Mouse (Mus musculus) heart, postnatal 36 days (tissue): ENCODE measurements around the gene Trpm7. TPM values are rescaled to one million over a fixed set of nuclear protein-coding genes. Genes with fewer than 3 reads are reported as not detected.
A peak's percentile ranks its signal among the peaks of the same experiment; 100 is the strongest.

Source experiments
- DNase-seq, 2 experiments: peaks; one replicate each; pipeline ENCODE4 v3.0.0; 2021 to 2022
- intact Hi-C: fragments of 180-260 bp; cut with DNase I; formaldehyde crosslinking; loops from one replicate; pipeline ENCODE4 v1.15.1; 2025
- total RNA-seq, 2 experiments: library from RNA; stranded (reverse); gene quantifications; 2 replicates each; pipeline ENCODE4 v1.2.3; 2021

Trpm7 gene
- total RNA-seq, 2 experiments from 2014 or later = 27.7 to 38.4 TPM

DNA sequence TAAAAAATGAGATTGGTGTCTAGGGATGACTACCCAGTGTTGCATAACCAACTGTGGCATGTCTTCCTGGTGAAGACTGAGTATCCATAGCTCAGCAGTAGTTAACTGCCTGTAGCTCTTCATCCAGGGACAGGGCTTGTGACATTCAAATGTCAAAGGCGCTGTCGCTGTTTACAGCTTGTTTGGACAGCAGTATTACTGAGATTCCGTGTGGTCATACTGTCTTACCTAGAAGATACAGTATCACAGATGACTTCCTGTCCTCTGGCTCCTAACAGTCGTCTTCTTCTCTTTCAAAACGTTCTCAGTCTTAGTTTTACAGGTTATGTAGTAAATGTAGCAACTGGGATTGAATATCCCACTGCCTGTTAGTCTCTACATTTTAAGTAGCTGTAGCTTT is 37.2 kb downstream of the Trpm7 start:
- no peak for DNase-seq
- intact Hi-C loops = no loop called here

DNA sequence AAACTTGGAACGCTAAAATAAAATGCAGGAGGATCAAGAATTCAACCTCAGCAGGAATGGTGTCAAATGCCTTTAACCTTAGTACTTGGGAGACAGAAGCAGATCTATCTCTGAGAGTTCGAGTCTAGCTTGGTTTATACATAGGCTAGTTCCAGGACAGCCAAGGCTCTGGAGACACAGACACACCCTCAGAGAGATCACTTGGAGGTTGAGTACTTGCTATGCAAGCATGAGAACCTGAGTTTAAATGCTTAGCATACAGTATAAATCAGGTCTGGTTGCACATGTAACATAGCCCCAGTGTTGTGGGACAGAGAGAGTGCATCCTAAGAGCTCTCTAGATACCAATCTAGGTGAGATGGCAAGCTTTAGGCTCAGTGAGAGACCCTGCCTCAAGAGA is 58.6 kb downstream of the Trpm7 start:
- intact Hi-C loops = no loop called here
- DNase-seq = no peak

DNA sequence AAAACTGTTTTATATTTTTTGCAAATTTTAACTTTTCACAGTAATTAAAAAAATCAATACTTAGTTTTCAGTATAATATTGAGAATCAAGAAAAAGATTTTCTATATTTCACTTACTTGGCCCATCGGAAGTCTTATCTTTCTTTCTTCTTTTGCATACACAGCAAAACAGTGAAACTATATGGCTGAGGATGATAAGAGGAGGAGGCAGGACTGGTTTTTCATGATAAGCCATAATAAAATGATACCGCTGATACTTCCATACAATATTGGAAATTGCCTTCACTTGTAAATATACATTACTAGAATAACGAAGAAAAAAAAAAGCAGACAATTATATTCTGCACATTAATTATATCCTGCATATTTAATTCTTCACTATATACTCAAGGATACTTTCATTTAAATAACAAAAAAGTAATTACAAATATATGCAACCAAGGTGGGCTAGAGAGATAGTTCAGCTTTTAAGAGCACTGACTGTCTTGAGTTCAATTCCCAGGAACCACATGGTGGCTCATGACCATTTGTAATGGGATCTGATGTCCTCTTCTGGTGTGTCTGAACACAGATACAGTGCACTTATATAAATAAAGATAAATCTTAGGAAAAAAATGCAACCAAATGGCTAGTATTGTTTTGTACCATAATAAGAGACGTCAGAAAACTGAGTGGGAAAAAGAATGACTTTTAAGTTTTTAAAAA is 59.2 kb downstream of the Trpm7 start:
- intact Hi-C loops = no loop called here
- no peak for DNase-seq

DNA sequence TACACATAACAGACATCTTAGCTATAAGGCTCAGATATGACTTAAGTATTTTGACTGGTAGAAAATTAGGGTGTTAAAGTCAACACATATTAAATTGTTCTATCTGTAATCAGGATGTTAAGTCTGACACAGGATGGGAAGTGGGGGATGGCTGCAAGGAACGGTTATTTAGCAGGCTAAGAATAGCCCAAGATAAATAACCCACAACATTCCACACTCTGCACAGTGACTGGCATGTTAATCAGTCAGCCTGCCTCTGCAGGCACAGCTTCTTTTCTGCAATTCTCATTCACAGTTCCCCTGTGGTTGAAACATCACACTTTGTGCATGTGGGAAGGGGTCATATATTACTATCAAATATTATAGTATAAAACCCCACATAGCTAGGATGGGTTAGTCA is 60.2 kb downstream of the Trpm7 start:
- DNase-seq = no peak
- intact Hi-C loops = no loop called here

DNA sequence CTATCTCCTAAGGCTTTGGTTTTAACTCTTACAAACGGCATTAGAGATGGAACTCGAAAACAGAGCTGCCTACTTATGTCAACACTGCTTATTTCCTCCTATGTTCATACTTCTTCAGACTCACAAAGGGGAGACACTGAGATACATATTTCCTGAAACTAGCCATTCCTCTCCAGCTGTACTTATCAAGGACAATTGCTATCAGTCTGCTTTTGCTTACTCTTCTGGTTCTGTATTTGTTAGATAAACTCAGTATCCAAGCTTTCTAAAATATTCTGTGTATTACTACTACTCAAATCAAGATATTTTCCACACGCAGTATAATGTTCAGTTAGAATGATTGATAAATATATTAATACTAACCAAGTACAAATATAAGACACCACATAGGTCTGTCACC is 74.0 kb downstream of the Trpm7 start:
- intact Hi-C loops = no loop called here
- no peak for DNase-seq

DNA sequence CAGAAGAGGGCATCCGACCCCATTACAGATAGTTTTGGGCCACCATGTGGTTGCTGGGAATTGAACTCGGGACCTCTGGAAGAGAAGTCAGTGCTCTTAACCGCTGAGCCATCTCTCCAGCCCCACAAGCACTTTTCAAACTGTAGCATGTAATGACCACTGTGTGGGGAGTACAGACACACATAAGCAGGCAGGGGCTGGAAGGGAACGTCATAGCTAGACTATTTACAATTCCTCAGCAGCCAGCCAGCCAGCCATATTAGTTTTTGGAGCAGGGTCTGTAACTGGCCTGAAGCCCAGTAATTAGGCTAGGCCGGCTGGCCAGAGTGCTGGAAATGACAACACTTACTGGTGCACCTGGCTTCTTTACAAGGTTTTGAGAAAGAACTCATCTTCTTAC is 77.6 kb downstream of the Trpm7 start:
- intact Hi-C loops = loop anchor here (10.0 kb wide), 1 partner anchor 196 kb away; no protein-coding TSS in a partner anchor
- DNase-seq = no peak

DNA sequence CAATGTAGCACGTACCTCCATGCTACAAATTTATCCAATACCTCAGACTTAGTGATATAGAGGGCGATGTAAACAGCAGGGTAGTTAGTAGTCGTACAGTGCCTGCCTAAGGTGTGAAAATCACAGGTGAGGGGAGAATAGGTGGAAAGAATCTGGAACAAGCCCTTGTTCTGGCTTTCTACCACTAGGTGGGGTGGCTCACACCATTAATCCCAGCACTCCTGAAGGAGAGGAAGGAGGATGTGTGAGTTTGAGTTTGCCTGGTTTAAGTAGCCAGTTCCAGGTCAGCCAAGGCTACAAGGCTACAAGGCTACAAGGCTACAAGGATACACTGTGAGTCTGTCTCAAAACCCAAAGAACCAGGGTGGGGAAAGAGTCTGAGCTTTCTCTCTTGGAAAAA is 80.3 kb downstream of the Trpm7 start:
- intact Hi-C loops = loop anchor here (10.0 kb wide), 1 partner anchor 199 kb away; no protein-coding TSS in a partner anchor
- DNase-seq = no peak

DNA sequence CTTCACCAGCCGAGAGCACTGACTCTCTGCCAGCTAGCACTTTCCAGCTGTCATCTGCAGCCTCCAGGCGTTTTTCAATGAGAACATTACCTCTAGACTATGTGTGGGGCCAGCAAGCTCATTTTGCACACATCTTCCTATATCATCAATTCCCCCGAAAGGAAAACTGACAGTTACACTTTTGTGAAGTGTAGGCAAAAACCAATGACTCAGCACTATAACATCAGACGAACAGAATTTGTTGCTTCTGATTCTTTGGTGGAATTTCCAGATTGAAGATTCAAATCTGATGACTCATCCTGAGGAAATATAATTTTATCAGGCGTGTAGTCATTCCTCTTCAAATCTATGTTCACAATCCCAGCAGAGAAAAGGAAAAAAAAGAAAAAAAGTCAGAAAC is 83.4 kb downstream of the Trpm7 start:
- DNase-seq = no peak
- intact Hi-C loops = loop anchor here (10.0 kb wide), 1 partner anchor 202 kb away; no protein-coding TSS in a partner anchor

DNA sequence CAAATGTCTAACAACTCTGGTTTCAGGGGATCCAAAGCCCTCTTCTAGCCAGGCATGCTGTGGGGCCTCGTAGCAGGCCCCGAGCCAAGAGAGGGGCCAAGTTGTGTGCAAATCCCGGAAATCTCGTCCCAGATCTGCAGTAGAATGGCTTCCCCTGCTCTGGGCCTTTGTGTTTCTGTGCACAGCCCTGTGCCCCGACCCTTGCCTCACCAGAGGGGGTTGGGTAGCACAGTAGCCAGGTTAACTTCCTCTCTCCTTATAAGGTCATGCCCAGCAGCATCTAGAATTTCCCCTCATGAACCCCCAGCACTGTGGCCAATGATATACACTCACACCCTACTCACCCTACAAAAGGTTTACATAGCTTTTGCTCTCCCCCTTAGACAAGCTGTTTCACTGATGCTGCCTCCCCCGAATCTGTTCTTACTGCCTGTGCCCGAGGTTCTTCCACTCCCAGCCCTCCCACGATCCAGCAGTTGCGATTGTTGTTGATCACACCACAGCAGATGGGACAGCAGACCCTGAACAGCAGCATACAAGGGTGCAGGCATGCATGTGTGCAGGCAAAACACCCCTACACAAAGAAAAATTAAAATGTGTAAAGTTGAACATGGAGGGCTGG is 88.2 kb downstream of the Trpm7 start:
- no peak for DNase-seq
- intact Hi-C loops = no loop called here

DNA sequence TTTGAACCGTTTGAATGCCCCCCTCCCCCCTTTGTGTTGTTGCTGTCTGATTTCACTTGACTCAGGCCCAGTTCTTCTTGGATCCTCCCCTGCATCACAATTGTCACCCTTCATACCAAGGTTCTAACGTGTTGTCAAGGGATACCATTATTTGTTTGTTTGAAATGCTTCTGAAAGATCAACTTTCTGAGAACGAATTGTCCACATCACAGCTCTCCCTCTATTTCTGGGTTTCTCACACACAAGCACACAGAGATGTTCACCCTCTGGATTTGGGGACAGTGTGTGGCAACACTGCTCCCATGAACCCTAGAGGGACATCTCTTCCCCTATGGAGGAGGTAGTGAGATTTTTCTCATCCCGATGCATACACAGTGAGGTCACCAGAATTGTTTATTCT is 92.7 kb downstream of the Trpm7 start, which contains the start of gene Usp50:
Usp50 (minus strand) TSS at position 101 of the 400 bp plus-strand sequence.
- intact Hi-C loops = loop anchor here (5.0 kb wide), 1 partner anchor 191 kb away; no protein-coding TSS in a partner anchor

DNA sequence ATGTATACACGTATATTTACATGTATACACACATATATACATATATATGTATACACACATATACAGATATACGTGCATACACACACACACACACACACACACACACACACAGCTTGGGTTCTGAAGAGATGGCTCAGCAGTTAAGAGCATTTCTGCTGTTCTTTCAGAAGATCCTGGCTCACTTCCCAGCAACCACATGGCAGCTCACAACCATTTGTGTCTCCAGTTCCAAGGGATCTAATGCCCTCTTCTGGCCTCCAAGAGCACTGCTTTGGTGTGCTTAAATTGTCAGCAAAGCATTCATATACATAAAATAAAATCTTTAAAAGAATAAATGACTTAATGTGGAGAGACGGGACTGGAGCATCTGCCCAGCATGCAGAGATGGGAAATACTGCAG is 93.6 kb downstream of the Trpm7 start:
- DNase-seq = peak; percentile 28 to 49
- intact Hi-C loops = loop anchor here (5.0 kb wide), 1 partner anchor 190 kb away; no protein-coding TSS in a partner anchor

More for the DNA sequence above, 92.7 kb downstream of the Trpm7 start, which contains the start of gene Usp50:
- DNase-seq = no peak

DNA sequence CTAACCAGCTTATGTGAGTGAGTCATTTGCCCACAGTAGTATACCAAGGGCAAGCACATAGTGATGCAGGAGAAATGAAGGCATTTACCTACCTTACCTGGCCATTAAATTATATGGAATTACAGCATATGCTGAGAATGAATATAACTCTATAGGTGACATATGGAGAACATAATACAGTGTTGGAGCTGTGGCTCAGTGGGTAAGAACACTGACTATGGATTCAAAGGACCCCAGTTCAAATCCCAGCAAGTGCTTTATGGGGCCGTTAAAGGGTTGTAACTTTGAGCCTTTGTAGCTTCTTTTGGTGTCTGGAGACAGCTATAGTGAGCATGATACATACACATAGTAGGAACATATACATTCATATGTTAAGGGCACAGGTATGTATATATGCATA is 94.6 kb downstream of the Trpm7 start:
- intact Hi-C loops = loop anchor here (5.0 kb wide), 1 partner anchor 189 kb away; no protein-coding TSS in a partner anchor
- no peak for DNase-seq

DNA sequence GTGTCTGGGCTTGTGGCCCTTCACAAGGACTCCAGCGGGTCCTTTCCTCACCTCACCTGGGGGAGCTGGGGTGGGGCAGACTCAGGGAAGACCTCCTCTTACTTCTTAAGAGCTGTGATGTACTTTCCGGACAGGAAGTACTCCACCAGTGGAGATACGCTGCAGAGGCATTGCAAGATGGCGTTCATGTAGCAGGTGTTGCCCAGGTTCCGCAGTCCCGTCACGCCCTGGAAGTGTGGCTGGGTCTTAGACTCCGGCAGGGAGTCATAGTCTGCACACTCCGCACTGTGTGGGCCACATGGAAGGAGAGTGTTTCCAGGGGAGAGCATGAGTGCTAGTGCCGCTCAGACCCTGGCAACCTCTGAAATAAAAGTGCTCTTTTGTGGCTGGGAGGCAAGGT is 95.7 kb downstream of the Trpm7 start:
- no peak for DNase-seq
- intact Hi-C loops = loop anchor here (5.0 kb wide), 1 partner anchor 188 kb away; no protein-coding TSS in a partner anchor

DNA sequence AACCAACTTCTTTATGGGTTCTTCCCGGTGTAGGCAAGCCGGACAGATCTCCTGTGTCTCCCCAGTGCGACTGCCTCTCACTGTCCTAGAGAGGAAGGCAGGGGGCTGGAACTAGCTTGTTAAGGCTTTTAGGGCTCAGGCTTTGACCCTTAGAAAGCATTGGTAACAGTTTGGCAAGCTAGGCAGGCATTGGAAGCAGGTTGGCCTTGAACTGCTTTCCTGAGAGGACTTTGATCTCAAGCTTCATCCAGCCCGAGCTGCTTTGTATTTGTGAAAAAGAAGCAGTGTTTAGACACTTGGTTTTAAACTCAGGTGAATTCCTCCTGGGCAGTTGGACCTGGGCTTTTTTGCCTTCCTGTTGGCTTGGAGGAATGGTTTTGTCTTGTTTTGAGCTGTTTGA is 97.2 kb downstream of the Trpm7 start:
- DNase-seq = no peak
- intact Hi-C loops = no loop called here

DNA sequence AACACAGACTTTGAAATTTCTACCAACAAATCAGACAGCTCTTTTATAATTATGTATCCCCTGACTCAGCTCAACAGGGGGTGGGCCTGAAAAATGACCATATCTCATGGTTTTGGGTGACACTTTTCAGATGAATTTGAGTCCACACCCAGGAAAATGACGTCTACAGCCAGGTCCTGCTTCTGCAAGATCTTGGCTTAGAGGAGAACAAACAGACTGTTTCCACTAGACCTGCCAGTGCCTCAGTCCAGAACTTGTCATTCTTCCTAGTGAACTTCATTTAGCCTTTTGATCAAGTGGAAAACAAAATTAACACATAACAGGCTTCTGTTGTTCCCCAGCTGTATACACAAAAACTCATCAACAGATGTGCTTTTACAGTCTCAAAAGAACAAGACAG is 99.6 kb downstream of the Trpm7 start:
- no peak for DNase-seq
- intact Hi-C loops = no loop called here

DNA sequence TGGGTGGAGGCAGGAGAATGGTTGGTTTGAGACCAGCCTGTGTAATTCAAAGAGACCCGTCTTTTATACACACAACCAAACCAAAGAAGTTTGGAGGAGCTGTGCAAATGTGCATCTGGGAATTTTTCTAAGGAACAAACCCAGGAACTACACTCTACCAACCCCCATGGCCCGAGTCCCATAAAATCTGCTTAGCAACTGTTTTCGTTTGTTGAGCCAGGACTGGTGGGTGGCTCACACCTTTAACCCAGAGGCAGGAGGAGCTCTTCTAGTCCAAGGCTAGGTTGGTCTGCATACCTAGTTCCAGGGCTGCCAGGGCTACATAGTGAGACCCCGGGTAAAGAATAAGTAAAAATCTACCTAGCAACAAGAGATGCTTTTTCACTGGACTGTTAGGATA is 100.1 kb downstream of the Trpm7 start:
- intact Hi-C loops = no loop called here
- no peak for DNase-seq

DNA sequence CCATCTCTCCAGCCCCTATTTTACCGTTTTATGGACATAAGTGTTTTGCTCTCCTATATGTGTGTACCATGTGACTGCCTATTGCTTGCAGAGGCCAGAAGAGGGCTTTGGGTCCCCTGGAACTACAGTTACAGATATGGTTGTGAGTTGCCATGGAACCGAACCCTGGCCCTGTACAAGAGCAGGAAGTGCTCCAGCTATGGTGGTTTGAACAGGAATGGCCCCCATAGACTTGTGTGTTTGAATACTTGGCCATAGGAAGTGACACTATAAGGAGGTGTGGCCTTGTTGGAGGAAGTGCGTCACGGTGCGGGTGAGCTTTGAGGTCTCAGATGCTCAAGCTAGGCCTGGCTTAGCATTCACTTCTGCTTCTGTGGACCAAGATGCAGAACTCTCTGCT is 103.8 kb downstream of the Trpm7 start:
- DNase-seq = no peak
- intact Hi-C loops = no loop called here

DNA sequence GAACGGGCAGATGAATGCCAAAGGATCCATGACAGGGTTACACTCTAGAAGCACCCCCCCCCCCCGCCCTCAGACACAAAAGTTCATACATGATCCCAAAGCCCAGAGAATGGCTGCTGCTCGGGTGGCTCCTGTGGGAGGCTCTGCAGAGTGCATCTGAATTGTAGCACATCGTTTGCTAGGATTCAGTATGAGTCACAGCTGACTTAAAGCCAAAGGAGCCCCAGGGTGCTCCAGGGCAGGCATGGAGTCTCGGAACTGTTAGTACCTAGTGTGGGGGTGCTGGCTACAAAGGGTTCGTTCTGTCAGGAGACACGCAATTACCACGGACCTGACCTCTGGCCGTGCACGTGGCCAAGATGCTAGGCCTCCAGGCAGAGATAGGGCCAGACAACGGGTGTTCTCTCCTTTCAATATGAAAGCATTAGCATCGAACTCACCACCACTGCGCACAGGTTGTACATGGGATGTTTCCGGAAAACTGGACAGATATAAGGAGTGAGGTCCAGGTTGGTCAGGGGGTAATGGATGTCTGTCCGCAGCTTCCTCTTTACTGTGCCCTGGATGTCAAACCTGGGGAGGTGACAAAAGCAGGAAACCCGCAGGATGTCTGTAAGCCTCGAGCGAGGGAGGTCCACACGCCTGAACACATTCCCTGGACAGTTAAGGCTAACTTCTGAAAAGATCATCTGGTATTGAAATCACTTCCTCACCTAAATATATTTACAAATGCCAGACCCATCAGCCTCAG is 106.4 kb downstream of the Trpm7 start:
- no peak for DNase-seq
- intact Hi-C loops = no loop called here

DNA sequence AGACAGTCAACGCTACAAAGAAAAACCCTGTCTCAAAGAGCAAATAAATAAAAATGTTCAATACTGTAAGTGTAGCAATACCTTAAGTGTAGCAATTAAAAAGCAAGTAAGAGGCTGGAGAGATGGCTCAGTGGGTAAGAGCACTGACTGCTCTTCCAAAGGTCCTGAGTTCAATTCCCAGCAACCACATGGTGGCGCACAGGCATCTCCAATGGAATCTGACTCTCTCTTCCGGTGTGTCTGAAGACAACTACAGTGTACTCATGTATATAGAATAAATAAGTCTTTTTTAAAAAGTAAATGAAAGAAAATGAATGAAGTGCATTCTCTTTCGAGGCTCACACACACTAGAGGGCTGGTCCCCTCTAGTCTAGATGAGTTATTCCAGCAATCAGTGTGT is 107.8 kb downstream of the Trpm7 start:
- no peak for DNase-seq
- intact Hi-C loops = no loop called here

DNA sequence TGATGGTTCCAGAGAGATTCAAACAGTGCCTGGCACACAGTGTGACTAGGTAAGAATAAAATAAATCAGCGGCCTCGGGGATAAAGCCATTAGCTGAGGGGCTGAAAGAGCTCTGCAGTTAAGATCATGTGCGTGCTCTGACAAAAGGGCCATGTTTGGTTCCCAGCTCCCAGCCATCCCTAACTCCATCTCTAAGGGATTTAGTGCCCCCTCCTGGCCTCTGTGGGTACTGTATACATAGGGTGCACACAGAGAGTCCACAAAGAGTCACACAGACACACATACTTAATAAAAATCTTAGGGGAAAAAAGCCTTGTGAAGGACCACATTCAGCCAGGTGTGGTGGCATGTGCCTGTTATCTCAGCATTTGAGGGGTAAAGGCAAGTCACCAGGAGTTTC is 108.4 kb downstream of the Trpm7 start:
- intact Hi-C loops = no loop called here
- no peak for DNase-seq

DNA sequence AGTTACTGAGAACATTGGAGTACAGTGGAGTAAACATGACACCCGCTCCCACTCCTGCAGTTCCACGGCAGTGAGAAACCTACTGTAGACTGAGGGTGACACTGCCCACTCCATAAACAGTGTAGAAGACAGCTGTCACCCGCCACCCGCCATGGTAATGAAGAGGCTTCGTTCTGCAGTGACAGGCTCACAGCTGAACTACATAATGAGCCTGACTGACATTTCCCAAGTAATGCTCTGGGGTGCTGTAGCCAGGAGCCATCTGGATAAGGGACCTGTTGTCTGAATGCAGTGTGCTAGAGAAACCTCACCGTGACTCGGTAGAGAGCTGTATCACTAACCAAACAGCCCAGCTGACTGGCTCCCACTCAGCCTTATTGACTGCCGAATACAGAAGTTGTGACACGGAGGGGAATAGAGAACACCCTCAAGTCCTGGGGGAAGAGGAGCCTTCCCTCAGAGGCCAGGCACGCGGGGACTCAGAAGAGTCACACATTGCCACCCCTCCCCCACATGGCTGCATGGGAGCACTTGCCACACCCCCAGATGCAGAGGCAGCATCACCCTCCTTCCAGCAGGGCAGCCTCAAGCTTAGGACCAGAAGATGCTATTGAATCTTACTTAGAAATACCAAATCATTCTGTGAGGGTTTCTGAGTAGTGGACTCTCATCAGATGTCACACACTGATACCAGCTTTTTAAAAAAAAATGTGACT is 110.0 kb downstream of the Trpm7 start:
- intact Hi-C loops = no loop called here
- DNase-seq = no peak
